Mouse (Mus musculus) skeletal muscle tissue, adult 2 months (tissue): Measurements from ENCODE around the gene Itm2c.

Experiments
- DNase-seq: peaks from one replicate; pipeline ENCODE4 v3.0.0-alpha.2; 2012; ENCODE audit warnings: low read depth, low spot score

The Itm2c gene

DNA sequence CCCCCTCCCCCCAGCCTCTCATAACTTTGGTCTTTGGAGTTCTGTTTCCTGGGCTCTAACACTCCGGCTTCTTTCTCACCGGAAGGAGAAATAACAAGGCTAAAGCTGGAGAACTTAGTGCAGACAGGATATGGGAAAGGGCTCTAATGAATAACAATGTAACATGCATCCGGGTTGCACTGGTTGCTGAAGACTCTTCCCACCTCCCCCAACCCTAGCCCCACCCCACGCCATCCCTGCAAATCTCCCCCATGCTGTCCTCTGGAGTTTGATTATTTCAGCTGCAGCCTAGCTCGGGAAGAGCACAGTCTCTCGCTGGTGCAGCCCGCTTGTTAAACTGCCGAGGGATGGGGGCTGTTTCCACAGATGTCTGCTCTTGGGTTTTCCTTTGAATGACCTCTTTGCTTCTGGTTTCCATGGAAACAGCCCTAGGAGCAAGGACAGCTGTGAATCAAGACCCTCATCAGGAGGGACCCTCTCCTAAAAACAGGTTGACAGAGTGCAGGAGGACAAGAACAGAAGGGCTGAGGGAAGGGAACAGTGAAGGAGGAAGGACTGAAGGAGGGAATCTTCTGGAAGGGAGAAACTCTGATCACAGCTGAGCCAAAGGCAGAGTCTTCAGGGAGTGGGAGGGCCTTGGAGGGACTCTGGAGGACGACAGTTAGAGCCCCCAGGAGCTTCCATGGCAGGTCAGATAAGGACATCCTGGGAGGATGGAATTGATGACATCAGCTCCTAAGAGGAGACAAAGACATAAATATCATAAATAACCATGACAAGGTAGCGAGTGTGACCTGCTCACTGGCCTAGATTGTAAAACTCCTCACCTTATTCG is 39.8 kb downstream of the Itm2c start:
- DNase-seq, result no peak

DNA sequence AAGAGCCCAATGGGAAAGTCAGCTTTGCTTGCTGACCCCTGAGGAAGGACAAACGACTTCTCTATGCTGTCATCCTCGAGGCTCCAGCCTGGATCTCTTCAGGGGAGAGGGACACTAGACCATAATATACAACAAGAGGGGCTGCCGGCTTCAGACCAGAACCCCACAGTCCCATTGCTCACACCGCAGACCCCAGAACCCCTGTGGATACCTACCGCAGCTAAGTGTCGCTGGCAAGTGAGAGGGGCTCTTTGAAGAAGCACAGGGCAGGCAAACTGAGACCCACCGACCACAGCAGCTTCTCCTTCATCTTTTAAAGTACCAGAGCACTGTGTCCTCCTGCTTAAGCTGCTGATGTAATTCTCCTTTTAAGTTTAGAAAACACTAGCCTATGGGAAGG is 40.5 kb downstream of the Itm2c start:
- no peak for DNase-seq

DNA sequence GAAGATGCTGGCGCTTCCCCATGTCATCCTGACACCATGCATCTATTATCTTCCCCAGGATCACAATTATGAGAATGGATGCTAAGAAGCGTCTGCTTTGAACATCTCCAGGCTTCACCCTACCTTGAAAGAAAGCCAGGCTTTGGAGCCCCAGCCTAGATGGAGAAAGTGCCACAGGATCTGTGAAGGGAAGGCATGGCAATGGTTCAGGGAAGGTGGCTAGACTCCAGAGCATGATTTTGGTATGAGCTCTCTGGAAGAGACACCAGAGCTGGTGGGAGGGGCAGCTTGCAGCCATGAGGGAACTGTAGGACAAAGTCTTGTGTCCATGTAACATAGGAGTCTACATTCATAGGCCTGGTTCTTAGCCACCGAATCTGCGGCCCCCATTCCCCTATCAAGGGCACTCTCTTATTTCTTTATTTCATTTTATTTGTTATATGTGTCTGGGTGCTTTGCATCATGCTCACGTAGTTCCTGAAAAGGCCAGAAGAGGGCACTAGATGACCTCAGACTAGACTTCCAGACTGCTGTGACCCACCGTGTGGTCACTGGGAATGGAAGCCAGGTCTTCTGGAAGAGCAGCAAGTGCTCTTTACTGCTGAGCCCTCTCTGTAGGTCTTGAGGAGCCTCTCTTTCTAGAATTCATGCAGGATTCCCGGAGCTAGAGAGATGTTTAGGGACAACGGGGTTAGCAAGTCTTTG is 41.2 kb downstream of the Itm2c start:
- DNase-seq, result peak; percentile 25

DNA sequence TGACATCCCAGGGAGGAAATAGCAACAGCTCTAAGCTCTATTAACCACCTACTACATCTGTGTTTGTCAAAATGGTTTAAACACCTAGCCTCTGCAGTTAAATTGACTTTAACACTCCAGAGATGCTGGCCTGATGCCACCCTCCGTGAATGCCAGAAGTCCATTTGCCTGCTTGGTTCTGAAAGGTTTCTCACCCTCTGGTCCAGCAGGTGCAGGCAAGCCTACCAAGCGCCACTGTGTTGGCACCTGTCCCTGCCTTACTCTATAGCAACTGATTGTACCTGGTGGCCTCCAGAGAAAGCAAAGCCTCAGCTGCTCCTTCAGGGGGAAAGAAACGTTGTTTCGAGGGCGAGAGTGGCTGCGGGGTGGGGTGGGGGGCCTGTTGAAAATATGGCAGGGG is 42.2 kb downstream of the Itm2c start:
- no peak for DNase-seq

DNA sequence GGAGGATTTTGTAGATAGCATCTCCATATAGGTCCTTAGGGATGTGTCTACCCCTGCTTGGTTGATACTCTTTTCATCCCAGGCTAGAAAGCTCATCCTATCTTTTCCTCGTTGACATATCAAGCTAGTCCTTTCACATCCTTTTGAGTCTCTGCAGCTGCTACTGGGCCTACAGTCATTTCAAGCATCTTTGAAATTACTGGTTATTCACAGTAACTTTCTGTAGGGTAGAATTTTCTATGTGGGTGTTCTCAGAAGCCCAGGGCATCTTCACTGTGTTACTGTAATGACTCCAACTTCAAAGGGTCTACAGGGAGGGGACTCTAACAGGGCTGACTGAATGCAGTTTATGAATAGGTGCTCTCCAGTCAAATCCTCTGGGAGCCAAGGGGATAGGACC is 43.2 kb downstream of the Itm2c start:
- no peak for DNase-seq

DNA sequence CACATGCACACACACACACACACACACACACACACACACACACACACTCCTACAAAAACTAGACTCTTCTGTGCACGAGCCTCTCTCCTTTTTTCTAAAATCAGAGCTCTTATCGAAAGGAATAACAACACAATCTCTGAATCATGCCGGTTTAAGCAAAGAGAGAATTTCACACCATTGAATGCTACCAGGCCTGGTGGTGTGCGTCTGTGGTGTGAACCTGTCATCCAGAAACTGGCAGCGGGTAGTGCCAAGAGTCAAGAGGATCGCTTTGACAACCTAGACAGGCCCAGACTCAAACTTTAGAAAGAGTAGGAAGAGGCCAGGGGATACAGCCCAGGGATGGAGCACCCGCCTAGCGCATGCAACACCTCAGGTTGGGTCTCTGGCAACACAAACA is 48.2 kb downstream of the Itm2c start:
- no peak for DNase-seq

DNA sequence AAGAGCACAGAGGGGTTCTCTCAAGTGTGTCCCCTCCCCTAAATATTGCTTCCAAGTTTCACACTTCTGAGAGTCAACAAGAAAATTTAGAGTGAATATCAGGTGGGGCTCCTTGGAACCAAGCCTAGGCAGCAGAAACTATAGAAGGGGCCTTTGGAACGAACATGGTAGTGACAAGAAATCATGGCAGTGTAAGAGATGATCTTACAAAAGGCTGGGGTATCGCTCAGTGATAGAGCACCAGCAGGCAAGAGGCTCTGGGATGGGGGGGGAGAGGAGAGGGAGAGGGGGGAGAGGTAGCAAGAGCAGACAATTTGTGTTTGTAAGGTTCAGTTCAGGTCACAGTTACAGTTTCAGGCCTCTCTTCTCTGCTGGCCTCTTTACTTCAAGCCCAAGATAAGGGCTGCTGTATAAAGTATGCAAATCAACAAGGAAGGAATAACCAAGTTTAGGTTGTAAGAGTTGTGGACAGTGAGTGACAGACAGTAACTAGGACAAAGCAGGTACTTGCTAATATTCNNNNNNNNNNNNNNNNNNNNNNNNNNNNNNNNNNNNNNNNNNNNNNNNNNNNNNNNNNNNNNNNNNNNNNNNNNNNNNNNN is 55.1 kb downstream of the Itm2c start:
- no peak for DNase-seq

DNA sequence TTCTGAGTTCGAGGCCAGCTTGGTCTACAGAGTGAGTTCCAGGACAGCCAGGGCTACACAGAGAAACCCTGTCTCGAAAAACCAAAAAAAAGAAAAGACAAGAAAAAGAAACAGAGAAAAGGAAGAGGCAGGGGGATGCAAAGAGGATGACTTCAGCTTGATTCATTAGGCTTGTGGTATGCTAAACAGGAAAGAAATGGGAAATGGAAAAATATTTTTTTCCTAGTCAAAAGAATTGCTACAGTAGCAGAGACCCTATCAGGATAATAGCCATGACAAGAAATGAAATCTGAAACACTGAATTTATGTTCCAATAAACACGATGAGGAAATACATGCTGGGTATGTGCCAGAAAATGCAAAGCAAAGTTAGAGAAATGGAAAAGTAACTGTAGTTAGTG is 61.1 kb downstream of the Itm2c start:
- DNase-seq, result no peak

DNA sequence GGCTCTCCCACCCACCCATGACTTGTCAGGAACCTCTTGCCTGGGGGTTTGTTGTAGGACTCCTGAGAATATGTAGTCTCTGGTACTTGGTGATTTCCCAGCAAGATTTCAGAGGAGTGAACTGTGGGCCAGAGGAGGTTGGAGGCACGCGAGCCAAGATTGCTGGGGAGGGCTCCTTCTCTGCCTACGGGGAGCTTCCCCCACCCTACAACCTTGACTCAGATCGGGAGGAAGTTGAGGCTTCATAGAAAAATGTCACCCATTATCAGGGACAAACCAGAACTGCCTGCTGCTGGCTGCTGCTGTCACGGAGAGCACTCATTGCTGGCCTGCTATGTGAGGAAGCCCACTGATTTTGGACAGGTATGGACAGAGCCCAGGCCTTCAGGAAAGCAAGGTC is 63.2 kb downstream of the Itm2c start:
- DNase-seq, result no peak

DNA sequence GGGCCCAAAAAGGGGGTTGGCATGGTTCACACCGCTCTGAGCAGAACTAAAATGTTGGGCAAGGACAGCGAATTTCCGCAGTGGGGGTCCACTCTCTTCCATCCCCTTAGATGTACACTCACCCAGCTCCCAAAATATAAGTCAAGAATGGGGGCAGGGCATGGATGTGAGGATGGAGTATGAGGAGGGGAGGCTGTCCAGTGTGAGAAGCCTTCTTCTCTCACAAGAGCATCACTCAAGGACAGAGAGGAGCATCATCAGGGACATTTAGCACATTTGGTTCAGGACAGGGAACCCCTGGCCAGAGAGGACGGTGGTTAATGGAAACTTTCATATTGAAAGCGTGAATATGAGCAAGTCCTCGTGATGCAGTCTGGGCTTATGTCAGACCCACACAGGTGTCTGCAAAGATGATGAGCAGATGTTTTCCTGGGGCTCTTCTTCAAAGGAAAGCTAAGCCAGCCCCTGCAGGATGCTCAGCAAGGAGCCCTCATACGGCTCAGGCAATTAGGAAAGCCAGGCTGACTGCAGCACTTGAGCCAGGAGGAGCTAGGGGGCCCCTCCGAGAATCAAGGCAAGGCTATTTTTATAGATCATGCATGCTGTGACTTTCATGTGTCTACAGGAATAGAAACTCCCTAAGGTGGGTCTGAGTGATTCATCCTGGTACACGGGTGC is 64.0 kb downstream of the Itm2c start:
- no peak for DNase-seq
